ENCODE assay signal across 20 mouse cellular contexts in genomic region chr8:90898578-90898977, GRCm38 (mm10).
DNase-seq lines count a peak whose midpoint lies in the region; ATAC-seq and TF ChIP-seq lines count a peak whose summit lies in the region.
"Had no signal": no experiment of that assay in that cellular context is flagged by ENCODE, and none has a peak within 500 bp of the region (broad histone marks: within the 10 kb centered on the region; RNA-seq: fewer than 3 reads in every experiment).

No protein-coding gene starts in this region.

- no peak overlapping the region for H3K4me3 ChIP-seq in embryonic facial prominence, embryonic 14.5 days (ENCODE audit: low read depth, low read length)
- no peak overlapping the region for H3K4me3 ChIP-seq in embryonic facial prominence, embryonic 10.5 days
- no peak overlapping the region for H3K4me3 ChIP-seq in ES-Bruce4 (ENCODE audit: low read depth, low read length)
- H3K4me3 ChIP-seq: forebrain, embryonic 13.5 days; left cerebral cortex, adult 2 months; liver, embryonic 12.5 days had no signal

- no peak overlapping the region for H3K9ac ChIP-seq in embryonic facial prominence, embryonic 14.5 days (ENCODE audit: low read depth, low read length)
- H3K9ac ChIP-seq in ES-Bruce4 (ENCODE audit: low read depth, poor library complexity, severe bottlenecking) = 0 out of 2 replicates have a peak overlapping the region, but pooled peaks have one; percentile 39
- H3K9ac ChIP-seq: forebrain, embryonic 13.5 days; liver, embryonic 12.5 days had no signal

- no peak for DNase-seq in embryonic facial prominence, embryonic 14.5 days (ENCODE audit: low spot score)
- no peak for DNase-seq in embryonic facial prominence, embryonic 10.5 days (ENCODE audit: low spot score)
- peak; percentile 69 for DNase-seq in lung, postnatal 25 days (ENCODE audit: low spot score)
- DNase-seq in urinary bladder, postnatal 25 days (ENCODE audit: low spot score) = no peak
- no peak for DNase-seq in frontal cortex, adult 2 months (ENCODE audit: extremely low spot score in 1 of 2, low spot score in 1 of 2)
- no peak for DNase-seq in layer of hippocampus, adult 18-20 months (ENCODE audit: low spot score in 2 of 2)
- DNase-seq: adrenal gland, postnatal 14 days; B cell, adult 2 months; cerebellum, adult 9-11 months; heart, postnatal 4 days; kidney, adult 8-10 months; kidney, postnatal 25 days; thymus, postnatal 14 days had no signal

- H3K4me1 ChIP-seq in embryonic facial prominence, embryonic 14.5 days (ENCODE audit: control insufficient read depth, insufficient read depth, low read length) = peaks cover 17% of the 10 kb centered on the region
- H3K4me1 ChIP-seq in embryonic facial prominence, embryonic 10.5 days = peaks cover 30% of the 10 kb centered on the region
- H3K4me1 ChIP-seq in ES-Bruce4 (ENCODE audit: control insufficient read depth, insufficient read depth, low read length) = peaks cover 2% of the 10 kb centered on the region

- TF ChIP-seq POLR2A in ES-Bruce4 (IDR thresholded peaks at IDR 0.05; ENCODE audit: insufficient read depth, low read length) = no peak

- TF ChIP-seq CTCF in ES-Bruce4 (IDR thresholded peaks at IDR 0.05; ENCODE audit: low read depth, low read length) = no peak

- TF ChIP-seq EP300 in ES-Bruce4 (IDR thresholded peaks at IDR 0.05; ENCODE audit: insufficient read depth, low read depth, low read length) = no peak

- ATAC-seq in embryonic facial prominence, embryonic 14.5 days (ENCODE audit: low read depth) = no peak
- ATAC-seq in granulocyte monocyte progenitor cell, adult 5-6 weeks (replicated peaks; ENCODE audit: poor library complexity, severe bottlenecking) = 0 out of 2 replicates have a peak, but pooled peaks have one; percentile 24
- ATAC-seq: forebrain, embryonic 13.5 days; liver, embryonic 12.5 days; Patski had no signal

- H3K4me2 ChIP-seq in embryonic facial prominence, embryonic 14.5 days (ENCODE audit: low read depth, low read length) = no peak overlapping the region
- H3K4me2 ChIP-seq: forebrain, embryonic 13.5 days; liver, embryonic 12.5 days; midbrain, embryonic 11.5 days had no signal

- no peaks in the 10 kb centered on the region for H3K36me3 ChIP-seq in embryonic facial prominence, embryonic 14.5 days (ENCODE audit: control insufficient read depth, insufficient read depth, low read length)
- no peaks in the 10 kb centered on the region for H3K36me3 ChIP-seq in embryonic facial prominence, embryonic 10.5 days (replicated peaks)
- H3K36me3 ChIP-seq in ES-Bruce4 (ENCODE audit: control insufficient read depth, insufficient read depth, low read length, poor library complexity, severe bottlenecking) = no peaks in the 10 kb centered on the region
- H3K36me3 ChIP-seq: liver, embryonic 12.5 days had no signal

- no peaks in the 10 kb centered on the region for H3K27me3 ChIP-seq in embryonic facial prominence, embryonic 14.5 days (replicated peaks; ENCODE audit: control insufficient read depth, insufficient read depth, low read length)
- H3K27me3 ChIP-seq in embryonic facial prominence, embryonic 10.5 days (replicated peaks; ENCODE audit: low read depth, poor library complexity, severe bottlenecking) = no peaks in the 10 kb centered on the region
- no peaks in the 10 kb centered on the region for H3K27me3 ChIP-seq in ES-Bruce4 (ENCODE audit: control insufficient read depth, insufficient read depth, low read length, poor library complexity, severe bottlenecking)
- H3K27me3 ChIP-seq: forebrain, embryonic 13.5 days; liver, embryonic 12.5 days; Patski had no signal

- 25% methylated on average over 6 of the region's 6 CpGs for WGBS in embryonic facial prominence, embryonic 14.5 days
- 31% methylated on average over 6 of the region's 6 CpGs for WGBS in embryonic facial prominence, embryonic 10.5 days

- 0 out of 2 replicates have a peak overlapping the region, but pooled peaks have one; percentile 33 for H3K27ac ChIP-seq in embryonic facial prominence, embryonic 14.5 days (replicated peaks; ENCODE audit: low read depth, low read length)
- no peak overlapping the region; the same call in 1 of the 2 replicates for H3K27ac ChIP-seq in embryonic facial prominence, embryonic 10.5 days (replicated peaks)
- H3K27ac ChIP-seq in ES-Bruce4 (ENCODE audit: insufficient read depth, low read length) = peak overlapping the region; percentile 67
- H3K27ac ChIP-seq: forebrain, embryonic 13.5 days; left cerebral cortex, adult 2 months; liver, embryonic 12.5 days had no signal

- H3K9me3 ChIP-seq in embryonic facial prominence, embryonic 14.5 days (ENCODE audit: control insufficient read depth, low read length) = no peaks in the 10 kb centered on the region
- H3K9me3 ChIP-seq in embryonic facial prominence, embryonic 10.5 days = no peaks in the 10 kb centered on the region
- no peaks in the 10 kb centered on the region for H3K9me3 ChIP-seq in ES-Bruce4 (replicated peaks; ENCODE audit: control insufficient read depth, insufficient read depth, low read length, poor library complexity, severe bottlenecking)
- H3K9me3 ChIP-seq: forebrain, embryonic 13.5 days; liver, embryonic 12.5 days had no signal
